Mouse (Mus musculus) layer of hippocampus, adult 9-10 months (tissue): ENCODE data around the gene Slc24a2.

ENCODE experiments used
- DNase-seq: peaks from one replicate; pipeline ENCODE4 v3.0.0; 2022; ENCODE audit warnings: low spot score

Slc24a2 gene

DNA sequence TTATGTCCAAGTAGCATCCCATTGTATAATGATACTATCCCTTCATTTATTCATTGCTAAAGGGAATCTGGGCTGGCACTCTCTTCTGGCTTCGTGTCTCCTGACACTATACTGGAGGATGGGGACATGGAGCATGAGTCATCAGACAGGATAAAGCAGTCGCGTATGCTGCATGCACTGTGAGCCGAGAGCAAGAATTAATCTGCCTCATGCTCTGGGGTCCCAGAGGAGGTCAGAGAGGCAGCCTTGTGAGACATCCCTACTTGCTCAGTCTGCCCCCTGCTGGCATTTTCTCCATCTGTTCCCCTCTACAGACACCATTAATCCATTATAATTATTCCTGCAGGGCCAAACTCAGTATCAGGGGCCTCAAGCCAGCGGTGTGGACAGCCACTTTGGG is 276.8 kb downstream of the Slc24a2 start:
- no peak for DNase-seq

DNA sequence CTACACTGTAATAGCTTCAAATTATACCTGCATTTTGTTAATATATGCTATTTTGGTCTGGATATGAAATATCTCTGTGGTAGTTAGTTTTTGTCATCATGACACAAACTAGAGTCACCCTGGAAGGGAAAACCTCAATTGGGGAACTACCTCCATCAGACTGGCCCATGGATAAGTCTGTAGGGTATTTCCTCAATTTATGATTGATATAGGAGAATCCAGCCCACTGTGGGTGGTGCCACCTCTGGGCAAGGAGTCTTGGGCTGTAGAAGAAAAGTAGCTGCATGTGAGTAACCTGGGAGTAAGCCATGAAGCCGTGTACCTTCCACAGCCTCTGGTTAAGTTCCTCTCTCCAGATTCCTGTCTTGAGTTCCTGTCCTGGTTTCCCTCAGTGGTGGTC is 281.5 kb downstream of the Slc24a2 start:
- no peak for DNase-seq

DNA sequence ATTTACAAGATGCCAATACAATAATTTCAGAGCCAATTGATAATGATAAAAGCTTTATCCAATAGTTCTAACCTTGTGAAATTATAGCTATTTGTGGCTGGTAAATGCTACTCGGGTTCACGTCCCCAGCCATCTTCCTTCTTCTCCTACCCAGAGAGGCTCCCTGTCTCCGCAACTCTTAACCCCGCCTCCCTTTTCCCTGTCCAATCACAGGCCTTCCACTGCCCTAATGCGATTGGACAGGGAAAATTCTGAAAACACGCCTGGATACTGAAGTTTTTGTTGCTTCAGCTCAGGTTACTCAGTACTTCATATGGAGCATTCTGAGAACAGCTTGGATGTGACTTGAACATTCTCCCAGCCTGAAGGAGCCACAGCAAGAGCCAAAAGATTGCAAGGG is 287.0 kb downstream of the Slc24a2 start:
- DNase-seq = no peak

DNA sequence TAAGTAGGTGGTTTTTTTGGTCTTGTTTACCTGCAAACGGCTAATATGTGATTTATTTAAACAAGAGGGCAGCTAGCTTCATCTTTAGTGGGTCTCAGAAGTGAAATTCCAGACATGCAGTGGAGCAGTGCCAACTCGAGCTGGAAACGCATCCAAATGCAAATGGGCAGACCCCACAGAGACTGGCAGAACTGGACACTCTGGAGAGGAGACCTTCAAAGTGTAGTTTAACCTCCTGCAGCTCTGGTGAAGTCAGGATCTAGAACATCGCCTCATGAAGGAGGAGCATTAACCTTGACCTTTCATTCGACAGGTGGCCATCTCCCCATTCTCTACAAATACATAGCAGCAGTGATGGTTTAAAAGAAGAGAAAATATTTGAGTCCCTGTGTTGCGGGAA is 287.6 kb downstream of the Slc24a2 start:
- no peak for DNase-seq

DNA sequence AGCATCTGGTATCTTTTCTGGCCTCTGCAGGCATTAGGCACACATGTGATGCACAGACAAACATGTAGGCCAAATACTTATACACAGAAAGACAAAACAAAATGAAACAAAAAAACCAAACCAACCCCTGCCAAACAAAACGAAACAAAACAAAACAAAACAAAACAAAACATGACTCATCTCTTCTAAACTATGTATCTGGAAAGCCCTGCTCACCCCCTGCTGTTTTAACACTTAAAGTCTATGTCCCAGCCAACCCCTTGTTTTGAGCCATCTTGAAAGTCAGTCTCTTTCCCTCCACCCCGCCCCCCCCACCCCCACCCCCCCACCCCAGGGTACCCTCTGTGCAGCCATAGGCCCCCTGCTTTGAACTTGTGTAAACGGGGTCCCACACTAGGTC is 293.6 kb downstream of the Slc24a2 start:
- no peak for DNase-seq

DNA sequence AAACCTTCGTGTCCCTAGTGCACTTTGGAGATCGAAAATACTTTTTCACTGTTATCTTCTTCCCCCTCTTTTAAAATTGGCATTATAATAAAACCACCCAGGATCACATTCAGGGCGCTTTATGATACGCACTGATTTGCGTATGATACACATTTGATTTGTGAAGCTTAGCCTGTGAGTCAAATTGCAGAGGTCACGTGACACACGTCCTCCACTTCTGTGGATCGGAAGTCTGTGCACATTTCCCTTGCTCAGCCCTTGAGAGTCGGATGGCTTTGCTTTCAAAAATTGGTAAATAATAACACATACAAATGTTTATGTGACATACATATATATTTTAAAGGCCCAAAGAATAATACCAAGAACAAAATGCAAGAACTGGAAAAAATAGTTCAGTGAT is 294.1 kb downstream of the Slc24a2 start:
- DNase-seq = no peak
